Mouse (Mus musculus) hindbrain, embryonic 12.5 days (tissue): ENCODE measurements around the gene Ovgp1. TPM values are rescaled to one million over a fixed set of nuclear protein-coding genes. Genes with fewer than 3 reads are reported as not detected.
A peak's percentile ranks its signal among the peaks of the same experiment; 100 is the strongest.
"Not testable (repeated sequence)": the region's sequence is repeated elsewhere in the genome, so short reads cannot be mapped to it uniquely, and the experiment has no call there.

Source experiments
- ATAC-seq: fragments of 200-750 bp; cut with Nextera tagmentation; 2 replicates; pipeline ENCODE4 v1.8.0; 2017; ENCODE audit warnings: moderate TSS enrichment; ENCODE audit not compliant: low FRiP score
- H3K27ac ChIP-seq: fragments of 300-500 bp; sonication (generic); 2 replicates; pipeline ENCODE4 v1.5.1; 2016; ENCODE audit warnings: mild to moderate bottlenecking
- H3K27me3 ChIP-seq: fragments of 300-500 bp; sonication (generic); 2 replicates; pipeline ENCODE4 v1.6.1; 2016; ENCODE audit warnings: mild to moderate bottlenecking
- H3K36me3 ChIP-seq: fragments of 300-500 bp; sonication (generic); 2 replicates; pipeline ENCODE4 v1.6.1; 2016; ENCODE audit warnings: mild to moderate bottlenecking
- H3K4me1 ChIP-seq: fragments of 300-500 bp; sonication (generic); 2 replicates; pipeline ENCODE4 v1.6.1; 2016
- H3K4me2 ChIP-seq: fragments of 300-500 bp; sonication (generic); replicated peaks from 2 replicates; pipeline ENCODE4 v1.6.1; 2016; ENCODE audit warnings: mild to moderate bottlenecking
- H3K4me3 ChIP-seq: fragments of 300-500 bp; sonication (generic); 2 replicates; pipeline ENCODE4 v1.5.1; 2016; ENCODE audit warnings: mild to moderate bottlenecking
- H3K9ac ChIP-seq: fragments of 300-500 bp; sonication (generic); 2 replicates; pipeline ENCODE4 v1.6.1; 2016; ENCODE audit warnings: mild to moderate bottlenecking, moderate library complexity
- H3K9me3 ChIP-seq: fragments of 300-500 bp; sonication (generic); replicated peaks from 2 replicates; pipeline ENCODE4 v1.6.1; 2016; ENCODE audit warnings: mild to moderate bottlenecking
- WGBS: fragments of 180-500 bp; shearing (Covaris S2); methylation state at CpG from one replicate; pipeline ENCODE4 v1.1.7; 2016; 5-methylcytosine and 5-hydroxymethylcytosine counted together
- polyA plus RNA-seq: library from polyadenylated mRNA; unstranded; fragments of >200 nt; fragmentation: Nextera tagmentation; extraction: Ambion mirVana; gene quantifications from 2 replicates; pipeline ENCODE4 v1.2.1, GENCODE M21; 2016

Ovgp1 gene
- polyA plus RNA-seq, 1 experiment from 2014 or later, result 2.6 TPM

DNA sequence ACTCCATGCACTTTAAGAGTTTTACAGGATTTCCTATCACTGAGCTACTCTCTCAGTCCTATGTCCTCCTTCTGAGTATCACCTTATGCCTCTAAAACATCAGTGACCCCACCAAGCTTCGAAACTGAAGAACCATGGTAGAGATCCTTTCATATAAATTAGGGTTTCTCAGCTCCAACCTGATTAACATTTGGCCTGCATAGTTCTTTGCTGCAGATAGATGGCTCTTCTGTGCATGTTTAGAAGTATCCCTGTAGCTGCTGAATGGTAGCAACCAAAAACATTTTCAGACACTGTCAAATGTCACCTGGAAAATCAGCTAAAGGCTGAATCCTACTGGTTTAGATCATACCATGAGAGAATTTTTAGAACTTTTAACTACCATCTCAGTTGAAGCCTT, 16.3 kb upstream of the Ovgp1 start:
- H3K4me3 ChIP-seq, result no peak overlapping the region
- no peak overlapping the region for H3K27ac ChIP-seq
- H3K27me3 ChIP-seq, result no peaks in the 10 kb centered on the region
- H3K9ac ChIP-seq, result 0 out of 2 replicates have a peak overlapping the region, but pooled peaks have one; percentile 24
- ATAC-seq, result no peak
- 0 out of 2 replicates have a peak overlapping the region, but pooled peaks have one; percentile 78 for H3K4me2 ChIP-seq
- WGBS, result 100% methylated on average over 1 of the region's 1 CpGs
- H3K4me1 ChIP-seq, result peaks cover 24% of the 10 kb centered on the region
- no peaks in the 10 kb centered on the region for H3K9me3 ChIP-seq
- peaks cover 33% of the 10 kb centered on the region for H3K36me3 ChIP-seq

DNA sequence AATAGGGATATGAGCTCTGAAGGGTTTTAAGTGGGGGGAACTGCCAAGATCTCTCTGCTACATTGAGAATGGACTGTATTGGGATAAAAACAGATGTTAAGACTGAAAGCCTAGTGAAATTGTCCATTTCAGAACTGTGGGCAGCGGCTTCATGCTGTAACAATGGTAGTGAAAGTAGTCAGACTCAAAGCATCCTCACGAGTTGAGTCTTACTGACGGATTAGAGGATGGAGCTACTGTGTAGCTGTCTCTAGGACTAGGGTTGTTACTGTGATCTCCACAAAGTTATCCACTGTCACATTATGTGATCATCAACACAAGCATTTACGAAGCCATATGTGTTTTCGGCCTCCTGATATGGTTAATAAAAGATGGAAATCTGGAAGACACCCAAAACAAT, 15.3 kb upstream of the Ovgp1 start:
- WGBS, result 49% methylated on average over 5 of the region's 5 CpGs
- peaks cover 33% of the 10 kb centered on the region for H3K36me3 ChIP-seq
- H3K27me3 ChIP-seq, result no peaks in the 10 kb centered on the region
- peaks cover 24% of the 10 kb centered on the region for H3K4me1 ChIP-seq
- peak overlapping the region; percentile 95 for H3K9ac ChIP-seq
- ATAC-seq, result no peak
- no peak overlapping the region for H3K27ac ChIP-seq
- H3K4me3 ChIP-seq, result peak overlapping the region; percentile 89
- H3K4me2 ChIP-seq, result peak overlapping the region; percentile 78
- H3K9me3 ChIP-seq, result no peaks in the 10 kb centered on the region

DNA sequence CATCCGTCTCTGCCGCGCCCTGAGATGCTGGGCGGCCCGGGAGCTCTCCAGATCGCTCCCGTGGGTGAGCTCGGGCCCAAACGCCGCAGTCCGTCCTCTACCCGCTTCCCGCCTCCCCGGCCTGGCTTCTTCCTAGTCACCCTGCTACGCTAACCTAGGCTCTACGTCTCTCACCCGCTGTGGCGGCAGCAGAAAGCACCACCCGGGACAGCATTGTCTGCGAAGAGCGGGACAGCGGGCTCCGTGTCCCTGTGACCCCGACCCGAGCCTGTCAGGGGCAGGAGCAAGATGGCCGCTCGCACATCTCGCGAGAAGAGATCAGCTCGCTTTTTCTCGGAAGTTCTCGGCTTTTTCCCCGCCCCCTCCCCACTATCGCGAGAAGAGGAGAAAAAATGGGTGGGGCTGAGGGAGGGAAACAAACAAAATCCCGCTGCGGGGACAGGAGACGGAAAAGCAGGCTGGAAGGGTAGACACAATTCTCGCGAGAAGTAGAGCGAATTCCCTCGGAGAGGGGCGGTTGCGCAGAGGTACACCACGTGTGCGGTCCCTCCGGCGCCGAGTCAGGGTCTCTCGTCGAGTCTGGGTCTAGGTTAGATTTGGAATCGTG, 14.4 kb upstream of the Ovgp1 start, which contains the start of gene Wdr77:
TSS of gene Wdr77 (plus strand) at position 396 of the 607 bp plus-strand sequence.
- Histone ChIP-seq H3K9ac (peak within 1 kb of the TSS; percentile 95), H3K4me1 (peaks cover 24% of the 10 kb centered on the region), H3K9me3 (no peaks in the 10 kb centered on the region), H3K4me3 (peak within 1 kb of the TSS; percentile 89), H3K36me3 (peaks cover 39% of the 10 kb centered on the region), H3K4me2 (peak within 1 kb of the TSS; percentile 84), H3K27ac (peak within 1 kb of the TSS; percentile 90), H3K27me3 (no peaks in the 10 kb centered on the region)
- WGBS, result under 1% methylated on average over 52 of the region's 52 CpGs
- ATAC-seq, result peak; percentile 98

DNA sequence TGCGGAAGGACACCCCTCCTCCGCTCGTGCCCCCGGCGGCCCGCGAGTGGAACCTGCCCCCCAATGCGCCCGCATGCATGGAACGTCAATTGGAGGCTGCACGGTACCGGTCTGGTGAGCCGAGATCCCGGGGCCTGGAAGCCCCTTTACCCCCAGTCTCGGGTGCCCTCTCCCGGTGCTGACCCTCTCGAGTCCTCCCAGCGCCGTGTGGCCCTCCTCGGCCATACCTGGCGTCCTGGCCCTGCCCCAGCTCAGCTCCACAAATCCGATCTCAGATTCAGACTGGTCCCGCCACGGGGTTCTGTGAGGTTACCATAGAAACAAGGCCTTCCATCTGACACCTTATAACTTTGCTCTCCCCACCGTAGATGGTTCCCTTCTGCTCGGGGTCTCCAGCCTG, 13.9 kb upstream of the Ovgp1 start:
- Histone ChIP-seq H3K4me2 (peak overlapping the region; percentile 84), H3K9me3 (no peaks in the 10 kb centered on the region), H3K36me3 (peaks cover 41% of the 10 kb centered on the region), H3K27me3 (no peaks in the 10 kb centered on the region), H3K27ac (peak overlapping the region; percentile 76), H3K9ac (peak overlapping the region; percentile 87), H3K4me1 (peaks cover 24% of the 10 kb centered on the region), H3K4me3 (peak overlapping the region; percentile 89)
- WGBS, result under 1% methylated on average over 25 of the region's 26 CpGs
- ATAC-seq, result peak; percentile 84

DNA sequence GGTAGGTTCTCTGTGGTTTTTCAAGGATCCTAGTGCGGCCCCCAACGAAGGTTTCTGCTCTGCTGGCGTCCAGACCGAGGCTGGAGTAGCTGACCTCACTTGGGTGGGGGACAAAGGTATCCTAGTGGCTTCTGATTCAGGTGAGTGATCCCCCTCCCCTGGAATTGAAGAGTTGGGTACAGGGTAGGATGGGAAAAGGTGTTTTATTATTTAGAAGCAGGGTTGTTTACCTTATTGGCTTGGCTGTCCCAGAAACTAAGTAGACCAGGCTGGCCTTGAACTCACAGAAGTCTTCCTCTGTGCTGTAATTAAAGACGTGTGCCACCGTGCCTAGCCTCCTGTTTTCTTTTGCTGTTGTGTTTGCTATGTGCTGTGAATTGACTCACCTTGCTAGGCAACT, 13.5 kb upstream of the Ovgp1 start, which contains the start of gene Atp5f1:
TSS of gene Atp5f1 (minus strand) at position 101 of the 400 bp plus-strand sequence.
- H3K27me3 ChIP-seq, result no peaks in the 10 kb centered on the region
- H3K36me3 ChIP-seq, result peaks cover 42% of the 10 kb centered on the region
- H3K4me1 ChIP-seq, result peaks cover 24% of the 10 kb centered on the region

DNA sequence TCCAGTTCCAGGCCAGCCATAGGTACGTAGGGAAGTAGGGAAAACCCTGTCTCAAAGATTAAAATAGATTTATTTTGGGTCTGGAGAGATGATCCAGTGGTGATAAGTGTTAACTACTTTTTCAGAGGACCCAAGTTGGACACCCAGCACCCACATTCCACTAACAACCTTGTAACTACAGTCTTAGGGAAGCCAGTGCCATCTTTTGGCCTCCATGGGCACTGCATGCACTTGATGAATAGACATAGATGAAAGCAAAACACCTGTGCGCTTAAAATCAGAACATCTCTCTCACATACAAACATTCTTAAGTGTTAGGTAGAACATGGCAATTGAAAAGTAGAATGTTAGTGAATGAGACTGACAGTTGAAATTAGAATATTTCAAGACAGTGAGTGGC, 12.8 kb upstream of the Ovgp1 start:
- no peaks in the 10 kb centered on the region for H3K27me3 ChIP-seq
- no peak for ATAC-seq
- H3K4me3 ChIP-seq, result peak overlapping the region; percentile 89
- no peak overlapping the region for H3K27ac ChIP-seq
- WGBS, result 94% methylated on average over 2 of the region's 2 CpGs
- no peaks in the 10 kb centered on the region for H3K9me3 ChIP-seq
- H3K36me3 ChIP-seq, result peaks cover 45% of the 10 kb centered on the region
- H3K4me1 ChIP-seq, result peaks cover 24% of the 10 kb centered on the region
- H3K9ac ChIP-seq, result no peak overlapping the region
- peak overlapping the region; percentile 84; the same call in 1 of the 2 replicates for H3K4me2 ChIP-seq

More for the DNA sequence above, 13.5 kb upstream of the Ovgp1 start, which contains the start of gene Atp5f1:
- peak within 1 kb of the TSS; percentile 95 for H3K9ac ChIP-seq
- peak within 1 kb of the TSS; percentile 84 for H3K4me2 ChIP-seq
- H3K9me3 ChIP-seq, result no peaks in the 10 kb centered on the region
- peak within 1 kb of the TSS; percentile 89 for H3K4me3 ChIP-seq
- no peak for ATAC-seq
- peak within 1 kb of the TSS; percentile 90 for H3K27ac ChIP-seq
- WGBS, result 5% methylated on average over 6 of the region's 6 CpGs

GRCm38 (mm10) chr3:105971831-105972446, 1.6 kb upstream of the Ovgp1 start:
- H3K9me3 ChIP-seq, result no peaks in the 10 kb centered on the region
- WGBS, result 86% methylated on average over 5 of the region's 5 CpGs
- no peak overlapping the region for H3K27ac ChIP-seq
- H3K9ac ChIP-seq, result no peak overlapping the region
- H3K4me1 ChIP-seq, result no peaks in the 10 kb centered on the region
- H3K27me3 ChIP-seq, result no peaks in the 10 kb centered on the region
- no peak for ATAC-seq
- peaks cover 39% of the 10 kb centered on the region for H3K36me3 ChIP-seq
- no peak overlapping the region for H3K4me3 ChIP-seq
- H3K4me2 ChIP-seq, result no peak overlapping the region

DNA sequence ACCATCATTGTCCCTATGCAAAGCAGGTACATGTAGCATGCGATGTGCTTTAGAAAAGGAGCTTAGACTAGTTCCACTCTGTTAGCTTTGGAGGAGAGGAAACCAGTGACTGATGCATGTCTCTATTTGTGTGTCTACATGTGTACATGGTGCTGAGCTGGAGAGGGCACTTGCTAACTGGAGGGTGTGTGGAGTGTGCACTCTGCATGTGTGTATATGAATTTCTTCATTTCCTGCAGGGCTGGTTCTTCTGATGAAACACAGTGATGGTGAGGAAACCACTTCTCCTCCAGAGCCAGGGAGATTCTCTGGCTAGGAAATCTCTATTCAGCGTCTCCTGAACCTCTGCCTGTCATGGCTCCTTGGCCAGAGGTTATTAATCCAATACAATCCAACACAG, 663 bp downstream of the Ovgp1 start:
- Histone ChIP-seq H3K9ac (no peak overlapping the region), H3K4me3 (no peak overlapping the region), H3K27me3 (no peaks in the 10 kb centered on the region), H3K27ac (no peak overlapping the region), H3K4me1 (no peaks in the 10 kb centered on the region), H3K36me3 (peaks cover 18% of the 10 kb centered on the region), H3K9me3 (no peaks in the 10 kb centered on the region), H3K4me2 (no peak overlapping the region)
- 74% methylated on average over 2 of the region's 2 CpGs for WGBS
- no peak for ATAC-seq

DNA sequence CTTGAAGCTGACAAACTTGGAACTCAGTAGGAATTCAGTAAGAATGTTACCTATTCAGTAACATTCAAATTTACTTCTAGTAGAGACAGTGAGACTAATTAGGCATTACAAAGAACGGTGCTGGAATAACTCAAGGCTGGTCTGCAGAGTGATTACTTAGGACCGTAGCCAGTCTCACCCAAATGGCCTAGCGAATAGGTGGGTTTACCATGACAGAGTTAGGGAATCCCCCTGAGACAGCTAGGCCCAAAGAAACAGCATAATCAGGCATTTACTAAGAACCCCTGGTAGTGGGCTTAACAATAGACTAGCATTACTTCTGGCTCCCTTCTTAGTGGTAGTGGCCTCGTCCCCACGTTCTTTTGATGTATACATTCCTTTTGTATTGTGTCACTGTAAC, 16.1 kb downstream of the Ovgp1 start:
- ATAC-seq, result not testable (repeated sequence)
- WGBS, result 50% methylated on average over 5 of the region's 5 CpGs

DNA sequence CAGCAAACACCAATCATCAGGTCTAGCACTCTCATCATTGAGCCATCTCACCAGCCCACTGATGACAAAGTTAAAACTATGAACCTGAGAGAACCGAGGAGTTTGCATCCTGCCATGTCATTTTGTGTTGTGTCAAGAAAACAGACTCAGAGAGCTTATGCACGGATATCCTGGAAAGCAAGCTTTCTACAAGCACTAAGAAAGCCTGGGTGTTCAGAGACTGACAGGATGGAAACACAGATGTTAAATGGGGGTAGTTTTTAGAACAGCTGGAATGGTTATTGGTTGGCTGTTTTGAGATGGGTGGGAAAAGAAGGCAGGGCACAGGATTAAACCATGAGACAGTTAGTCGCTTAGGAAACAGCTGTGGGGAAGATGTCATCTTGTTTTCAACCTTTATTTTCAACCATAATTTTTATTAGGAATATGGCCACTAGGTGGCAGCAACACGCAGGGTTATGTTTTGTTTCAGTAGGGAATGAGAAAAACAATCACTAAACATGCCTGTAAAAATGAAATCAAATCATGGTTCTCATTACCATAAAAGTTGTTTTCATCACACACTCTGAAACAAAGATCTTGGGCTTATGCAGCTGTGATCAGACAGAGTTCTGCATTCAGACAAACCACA, 18.3 kb downstream of the Ovgp1 start:
- Histone ChIP-seq H3K9me3 (no peaks in the 10 kb centered on the region), H3K27ac (no peak overlapping the region), H3K4me2 (no peak overlapping the region), H3K4me3 (no peak overlapping the region), H3K4me1 (no peaks in the 10 kb centered on the region), H3K36me3 (no peaks in the 10 kb centered on the region), H3K9ac (no peak overlapping the region), H3K27me3 (no peaks in the 10 kb centered on the region)
- ATAC-seq, result no peak
- WGBS, result 34% methylated on average over 4 of the region's 4 CpGs

More for the DNA sequence above, 16.1 kb downstream of the Ovgp1 start:
- H3K4me1 ChIP-seq, H3K4me2 ChIP-seq, H3K4me3 ChIP-seq, H3K9ac ChIP-seq, H3K9me3 ChIP-seq, H3K27me3 ChIP-seq, H3K27ac ChIP-seq, H3K36me3 ChIP-seq: not testable (repeated sequence)

DNA sequence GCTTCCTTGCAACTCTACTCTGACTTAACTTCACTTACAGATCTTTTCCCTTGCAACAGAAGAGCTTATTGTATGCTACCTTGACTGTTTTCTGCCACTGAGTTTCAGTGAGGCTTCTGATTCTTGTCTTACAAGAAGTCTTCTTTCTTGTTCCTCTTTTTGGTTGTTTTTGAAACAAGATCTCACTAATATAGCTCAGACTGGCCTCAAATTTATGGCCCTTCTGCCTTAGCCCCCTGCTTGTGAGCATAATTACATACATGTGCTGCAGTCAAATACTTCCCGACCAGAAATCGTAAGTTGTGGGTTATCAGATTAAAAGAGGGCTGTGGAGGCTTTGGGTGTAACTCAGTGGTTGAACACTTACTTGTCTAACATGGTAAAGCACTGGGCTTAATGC, 21.2 kb downstream of the Ovgp1 start:
- 69% methylated on average over 2 of the region's 2 CpGs for WGBS
- no peak for ATAC-seq

GRCm38 (mm10) chr3:106000707-106001375, 27.3 kb downstream of the Ovgp1 start:
- Histone ChIP-seq H3K4me3 (peak overlapping the region; percentile 19), H3K27me3 (no peaks in the 10 kb centered on the region), H3K4me2 (peak overlapping the region; percentile 42), H3K27ac (no peak overlapping the region), H3K4me1 (peaks cover 5% of the 10 kb centered on the region; the same call in 1 of the 2 replicates), H3K9me3 (no peaks in the 10 kb centered on the region), H3K9ac (no peak overlapping the region), H3K36me3 (no peaks in the 10 kb centered on the region)
- 19% methylated on average over 11 of the region's 11 CpGs for WGBS
- ATAC-seq, result no peak

More for the DNA sequence above, 21.2 kb downstream of the Ovgp1 start:
- Histone ChIP-seq H3K9me3 (no peaks in the 10 kb centered on the region), H3K4me1 (no peaks in the 10 kb centered on the region), H3K27ac (no peak overlapping the region), H3K27me3 (no peaks in the 10 kb centered on the region), H3K9ac (no peak overlapping the region), H3K36me3 (no peaks in the 10 kb centered on the region), H3K4me3 (no peak overlapping the region), H3K4me2 (no peak overlapping the region)
